Mouse (Mus musculus) CH12F3 (cell line): ENCODE results near the gene Bivm.

Source experiments
- in situ Hi-C: fragments of 300-500 bp; cut with MboI; formaldehyde crosslinking; loops from 2 replicates; pipeline ENCODE4 v1.14.3; 2020; ENCODE audit warnings: low sequenced_read_pairs

The Bivm gene

DNA sequence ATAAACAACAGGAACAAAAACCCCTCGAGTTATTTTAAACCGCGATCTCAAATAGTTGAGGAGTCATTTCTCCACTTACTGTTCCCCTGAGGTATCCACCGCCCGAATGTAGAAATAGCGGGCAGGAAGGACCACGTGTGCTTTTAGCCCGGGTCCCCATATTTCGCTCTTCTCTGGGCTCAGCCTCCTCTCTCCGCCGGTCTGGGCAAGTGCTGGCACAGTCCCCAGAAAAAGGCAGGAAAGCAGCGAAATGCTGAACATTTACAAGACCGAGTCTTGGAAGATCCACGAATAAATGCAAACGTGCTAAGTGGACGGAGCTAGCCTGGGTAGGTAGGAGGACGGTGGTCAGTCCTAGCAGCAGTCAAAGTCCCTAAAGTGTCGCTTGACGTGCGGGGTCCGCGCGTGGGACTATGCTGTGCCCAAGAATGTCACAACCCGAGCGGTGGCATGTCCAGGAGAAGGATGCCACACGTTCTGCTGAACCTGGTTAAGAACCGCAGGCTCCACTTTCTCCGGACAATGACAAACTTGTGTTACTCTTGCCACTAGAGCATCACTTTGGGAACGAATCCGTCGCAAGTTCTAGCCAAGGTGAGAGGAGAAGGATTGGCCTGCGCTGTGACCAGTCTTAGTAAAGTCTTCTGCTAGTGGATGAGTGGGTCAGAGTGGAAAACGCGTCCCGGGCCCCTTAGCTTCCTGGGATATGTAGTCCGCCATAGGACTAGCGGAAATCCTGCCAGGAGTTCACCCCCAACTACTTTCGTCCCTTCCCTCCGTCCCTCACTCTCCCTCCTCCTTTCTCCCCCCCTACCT lies at the start of gene Bivm, which contains the start of gene Kdelc1:
TSS of gene Bivm (plus strand) at position 719 of the 816 bp plus-strand sequence.
TSS of gene Kdelc1 (minus strand) at position 570 of the 816 bp plus-strand sequence.
- in situ Hi-C loops: no loop called here

DNA sequence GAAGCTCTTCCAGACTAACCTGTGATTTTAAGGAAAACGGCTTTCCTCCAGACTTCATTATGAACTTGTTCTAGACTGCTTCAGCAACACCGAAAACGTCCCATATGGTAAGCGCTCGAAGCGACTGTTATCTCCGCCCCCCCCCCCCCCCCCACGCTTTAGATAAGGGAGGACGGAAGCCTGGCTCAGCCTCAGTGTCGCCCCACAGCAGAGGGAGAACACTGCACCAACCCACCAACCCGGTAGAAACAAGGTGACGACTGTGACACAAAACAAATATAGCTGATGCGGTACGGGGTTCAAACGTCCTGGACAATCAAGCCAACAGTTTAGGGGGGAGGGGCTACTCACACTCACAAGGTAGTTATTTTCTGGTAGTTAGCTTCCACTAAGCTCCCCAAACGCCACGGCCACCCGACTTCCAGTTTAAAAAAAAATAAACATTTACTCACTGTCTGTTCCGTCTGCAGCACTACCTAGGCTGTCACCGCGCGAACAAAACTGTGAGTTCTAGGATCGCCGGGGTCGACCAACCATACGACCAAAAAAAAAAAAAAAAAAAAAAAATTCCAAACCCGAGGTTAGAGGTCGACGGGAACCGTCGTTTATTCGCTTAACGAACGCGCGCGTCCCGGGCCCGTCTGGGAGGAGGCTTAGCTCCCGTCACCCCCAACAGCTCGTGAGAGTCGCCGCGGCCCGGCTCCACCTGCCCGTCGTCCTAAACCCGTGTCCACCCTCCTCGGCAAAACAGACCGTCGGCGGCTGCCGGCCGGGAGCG lies 17.1 kb upstream of the Bivm start:
- in situ Hi-C loops: no loop called here

DNA sequence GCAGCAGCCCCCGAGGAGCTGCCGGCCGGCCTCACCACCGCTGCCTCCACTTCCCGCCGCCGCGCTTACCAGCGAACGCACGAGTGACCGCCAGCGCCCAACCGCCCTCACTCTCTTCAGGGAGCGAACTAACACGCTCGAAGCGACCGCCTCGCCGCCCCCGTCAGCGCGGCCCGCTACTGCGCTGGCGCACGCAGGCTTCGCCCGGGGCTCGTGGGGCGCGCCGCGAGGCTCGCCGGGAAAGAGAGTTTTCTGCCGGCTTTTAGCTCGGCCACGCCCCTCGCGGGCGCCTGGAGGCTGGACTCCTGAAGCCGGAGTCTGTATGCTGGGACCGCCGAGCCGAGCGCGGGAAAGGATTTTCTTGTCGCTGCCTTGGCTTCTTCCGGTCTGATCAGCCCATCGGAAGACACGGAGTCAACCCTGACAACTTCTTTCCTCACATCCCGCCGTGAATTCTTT lies 16.5 kb upstream of the Bivm start, which contains the start of gene Tex30:
TSS of gene Tex30 (minus strand) at position 183 of the 459 bp plus-strand sequence.
- in situ Hi-C loops: no loop called here

DNA sequence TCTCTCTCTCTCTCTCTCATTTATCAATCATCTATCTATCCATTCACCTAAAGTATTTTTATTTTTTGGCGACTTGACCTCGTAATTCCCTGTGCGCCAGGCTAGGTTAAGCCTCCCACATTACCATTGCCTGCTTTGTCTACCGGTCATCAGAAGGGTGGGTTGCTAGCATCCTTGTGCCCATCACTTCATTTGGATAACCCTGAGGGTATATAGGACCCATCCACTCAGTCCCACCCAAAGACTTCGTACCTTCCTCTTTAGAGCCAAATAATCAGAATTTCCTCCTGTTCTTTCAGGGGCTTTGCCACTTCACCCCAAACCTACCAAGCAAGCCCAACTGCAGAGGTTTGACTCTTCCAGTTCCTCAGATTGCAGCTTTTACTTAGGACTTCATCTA lies 15.8 kb upstream of the Bivm start:
- in situ Hi-C loops: no loop called here

DNA sequence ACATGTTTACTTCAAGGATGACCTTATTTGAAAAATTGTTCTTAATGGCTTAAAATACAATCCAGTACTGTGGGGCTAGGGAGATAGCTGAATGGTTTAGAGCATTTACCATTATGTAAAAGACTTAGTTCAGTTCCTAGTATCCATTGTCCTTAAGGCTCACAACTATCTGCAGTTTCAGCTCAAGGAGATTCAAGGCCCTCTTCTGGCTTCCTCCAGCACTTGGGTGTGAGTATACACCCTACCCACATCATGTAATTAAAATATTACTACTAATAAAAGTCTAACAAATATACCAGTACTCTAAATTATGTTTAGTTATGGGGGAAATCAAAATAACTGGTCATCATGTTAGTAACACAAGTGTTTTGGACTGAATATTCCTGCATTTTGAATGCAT lies 1.2 kb upstream of the Bivm start:
- in situ Hi-C loops: no loop called here

DNA sequence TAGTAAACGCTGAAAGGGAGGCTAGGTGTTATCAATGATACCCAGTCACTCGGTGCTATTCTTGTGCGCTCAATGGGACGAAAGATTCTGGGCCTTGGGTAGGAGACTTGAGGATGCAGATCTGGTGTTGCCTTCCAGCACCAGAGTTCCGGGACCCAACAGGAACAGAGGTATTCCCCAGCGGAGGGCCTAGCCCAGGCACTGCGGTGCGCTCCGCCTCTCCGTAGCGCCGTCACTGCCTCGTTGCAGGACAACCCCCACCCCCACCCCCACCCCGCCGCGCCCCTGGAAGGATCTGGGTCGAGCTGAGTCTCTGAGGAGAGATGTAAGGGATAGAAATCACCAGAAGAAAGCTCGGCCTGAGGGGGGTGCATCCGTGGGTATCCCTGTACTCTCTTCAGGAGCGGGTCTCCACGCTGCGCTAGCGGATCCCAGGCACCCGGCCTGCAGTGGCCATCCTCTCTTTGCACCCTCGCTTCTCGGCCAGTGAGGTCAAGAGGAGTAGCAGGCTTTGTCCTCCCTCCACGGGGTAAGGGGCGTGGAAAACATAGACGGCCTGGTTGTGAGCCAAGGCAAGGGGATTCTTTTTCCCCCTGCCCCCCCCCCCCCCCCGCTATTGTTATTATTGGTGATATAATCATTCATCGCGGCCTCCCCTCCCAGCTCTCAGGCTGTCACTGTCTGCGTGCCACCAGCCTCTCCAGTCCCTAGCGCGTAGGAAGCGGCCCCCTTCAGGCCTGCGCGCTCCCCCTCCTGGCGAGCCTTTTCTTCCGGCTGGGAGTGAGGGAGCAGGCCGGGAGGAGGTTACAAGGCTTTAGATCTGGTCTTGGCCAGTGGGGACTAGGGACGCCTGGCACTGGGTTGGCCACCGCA lies 680 bp downstream of the Bivm start:
- in situ Hi-C loops: no loop called here

DNA sequence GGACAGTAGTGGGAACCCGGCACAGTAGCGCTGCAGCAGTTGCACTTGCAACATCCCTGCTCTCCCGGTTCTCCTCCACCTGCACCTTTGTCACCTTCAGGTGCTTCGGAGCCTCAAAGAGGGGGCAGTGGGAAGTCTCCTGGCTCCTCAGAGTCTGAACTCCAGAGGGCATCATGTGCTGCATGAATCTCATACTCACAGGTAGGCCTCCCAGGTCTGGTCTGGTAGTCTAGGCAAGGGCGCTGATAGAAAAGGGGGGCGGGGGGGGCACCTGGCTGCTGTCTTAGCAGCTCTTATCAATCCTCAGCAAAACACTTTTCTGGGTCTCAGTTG lies 1.3 kb downstream of the Bivm start:
- in situ Hi-C loops: no loop called here

DNA sequence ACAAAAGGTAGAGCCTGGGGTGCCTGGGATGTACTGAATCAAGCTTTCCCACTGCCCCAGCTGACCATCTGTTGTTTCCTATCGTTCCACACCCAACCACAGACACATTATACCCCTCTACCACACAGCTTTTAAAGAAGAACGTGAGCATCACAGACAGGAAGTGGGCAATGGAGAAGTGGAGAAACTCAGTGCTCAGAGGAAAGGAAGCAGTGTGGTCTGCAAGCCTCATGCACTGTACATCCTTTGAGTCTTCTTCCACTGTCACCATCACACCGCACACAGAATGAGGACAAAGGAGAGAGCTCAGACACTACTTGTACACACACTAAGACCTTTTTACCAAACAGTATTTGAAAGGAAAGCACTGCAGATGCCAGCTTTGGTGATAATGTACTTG lies 3.5 kb downstream of the Bivm start:
- in situ Hi-C loops: no loop called here

DNA sequence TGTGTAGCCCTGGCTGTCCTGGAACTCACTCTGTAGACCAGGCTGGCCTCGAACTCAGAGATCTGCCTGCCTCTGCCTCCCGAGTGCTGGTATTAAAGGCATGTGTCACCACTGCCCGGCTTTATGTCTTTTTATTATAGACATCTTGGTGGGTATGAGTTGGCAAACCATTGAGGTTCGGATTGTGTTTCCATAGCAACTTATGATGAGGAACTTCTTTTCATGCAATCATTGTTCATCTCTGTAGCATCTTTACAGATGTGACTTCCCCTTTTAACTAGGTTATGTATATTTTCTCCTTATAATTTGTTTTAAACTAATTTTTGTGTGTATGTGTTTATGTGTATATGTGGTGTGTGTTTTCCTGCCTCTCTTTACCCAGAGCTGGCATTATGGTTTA lies 6.8 kb downstream of the Bivm start:
- in situ Hi-C loops: no loop called here

DNA sequence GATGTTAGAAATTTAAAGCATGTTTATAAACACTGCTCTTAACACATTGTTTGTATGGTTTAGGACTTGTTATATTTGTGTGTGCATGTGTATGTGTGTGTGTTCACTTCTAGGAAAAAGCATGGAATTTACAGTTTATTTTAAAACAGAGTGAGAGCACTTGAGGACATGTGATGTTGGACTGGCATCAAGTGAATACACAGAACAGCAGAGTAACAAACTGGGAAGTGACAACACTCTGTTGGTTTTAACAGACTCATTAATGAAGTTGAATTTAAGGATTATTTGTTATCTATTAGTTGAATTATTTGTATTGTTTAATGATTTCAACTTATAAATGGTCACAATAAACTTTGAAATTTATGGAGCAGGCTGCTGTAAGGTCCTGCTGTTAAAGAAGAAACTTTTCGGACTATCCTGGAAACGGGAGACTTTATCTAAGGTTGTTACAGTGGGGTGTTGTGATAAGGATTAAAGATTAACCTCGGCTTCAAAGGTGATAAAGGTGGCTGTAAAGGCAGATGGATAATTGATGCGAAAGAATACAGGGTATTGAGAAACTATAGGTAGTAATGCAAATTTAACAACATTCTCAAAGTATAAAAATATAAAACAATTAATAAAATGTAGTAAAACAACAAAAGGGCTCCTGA lies 11.3 kb downstream of the Bivm start:
- in situ Hi-C loops: no loop called here

DNA sequence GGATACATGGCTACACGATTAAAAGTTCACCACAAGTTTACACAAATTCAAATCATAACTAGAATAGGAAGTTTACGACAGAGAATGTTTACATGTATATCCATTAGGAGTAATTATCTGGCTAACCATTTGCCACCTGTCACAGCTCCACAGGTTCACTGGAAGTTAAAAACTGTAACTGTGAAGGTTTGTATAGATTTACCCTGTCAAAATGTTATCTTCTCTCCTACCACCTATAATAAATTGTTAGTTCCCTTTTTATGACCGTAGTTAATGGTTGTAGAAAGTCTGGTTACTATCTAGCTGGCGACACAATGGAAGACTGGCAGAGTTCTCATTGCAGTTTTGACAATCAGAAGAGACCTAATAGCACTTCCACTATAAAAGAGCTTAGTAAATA lies 21.5 kb downstream of the Bivm start:
- in situ Hi-C loops: no loop called here

DNA sequence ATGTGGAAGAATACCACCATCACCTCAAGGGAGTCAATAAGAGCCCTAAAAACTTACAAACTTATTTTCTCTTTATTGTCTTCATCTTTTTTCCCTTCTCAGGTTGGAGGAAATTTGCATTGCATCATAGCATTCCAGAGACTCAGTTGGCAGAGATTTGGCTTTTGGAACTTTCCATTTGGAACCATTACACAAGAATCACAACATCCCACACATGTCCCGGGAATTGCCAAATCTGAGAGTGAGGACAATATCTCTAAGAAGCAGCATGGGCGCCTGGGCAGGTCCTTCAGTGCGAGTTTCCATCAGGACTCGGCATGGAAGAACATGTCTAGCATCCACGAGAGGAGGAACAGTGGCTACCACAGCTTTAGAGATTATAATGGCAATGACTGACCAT lies 24.0 kb downstream of the Bivm start:
- in situ Hi-C loops: no loop called here

DNA sequence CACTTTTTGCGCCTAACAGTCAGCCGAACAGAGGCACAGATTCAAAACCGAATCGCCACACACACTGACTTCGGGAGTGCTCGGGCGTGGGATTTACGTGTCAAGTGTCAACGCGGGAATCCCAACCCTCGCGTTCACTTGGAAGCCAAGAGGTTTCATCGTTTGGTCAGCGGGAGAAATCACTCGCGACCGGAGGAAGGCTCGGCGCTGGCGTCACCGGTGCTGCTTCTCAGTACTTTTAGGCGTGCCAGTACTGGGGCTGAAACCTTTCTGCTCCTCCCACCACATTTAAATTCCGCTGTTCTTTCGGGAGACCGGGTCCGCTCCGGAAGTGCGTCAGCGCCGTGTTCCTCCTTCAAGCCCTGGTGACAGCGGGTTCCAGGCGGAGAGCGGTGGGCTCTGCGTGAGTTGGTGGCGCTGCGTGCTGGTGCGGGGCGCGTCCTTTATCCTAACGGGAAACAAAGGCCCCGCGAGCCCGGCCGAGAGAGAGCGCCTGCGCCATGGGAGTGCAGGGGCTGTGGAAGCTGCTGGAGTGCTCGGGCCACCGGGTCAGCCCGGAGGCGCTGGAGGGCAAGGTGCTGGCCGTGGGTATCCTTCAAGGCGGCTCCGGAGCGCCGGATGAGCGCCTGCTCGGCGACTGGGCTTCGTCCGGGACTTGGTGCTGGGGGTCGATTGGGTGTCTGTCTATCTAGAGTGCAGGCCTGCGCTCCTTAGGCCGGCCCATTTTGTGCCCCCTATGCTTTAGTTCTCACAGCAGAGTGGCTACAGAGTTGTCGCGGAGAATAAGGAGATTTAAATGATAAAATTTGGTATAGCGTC lies 29.0 kb downstream of the Bivm start, which contains the start of gene Ercc5:
TSS of gene Ercc5 (plus strand) at position 182 of the 819 bp plus-strand sequence.
- in situ Hi-C loops: no loop called here

DNA sequence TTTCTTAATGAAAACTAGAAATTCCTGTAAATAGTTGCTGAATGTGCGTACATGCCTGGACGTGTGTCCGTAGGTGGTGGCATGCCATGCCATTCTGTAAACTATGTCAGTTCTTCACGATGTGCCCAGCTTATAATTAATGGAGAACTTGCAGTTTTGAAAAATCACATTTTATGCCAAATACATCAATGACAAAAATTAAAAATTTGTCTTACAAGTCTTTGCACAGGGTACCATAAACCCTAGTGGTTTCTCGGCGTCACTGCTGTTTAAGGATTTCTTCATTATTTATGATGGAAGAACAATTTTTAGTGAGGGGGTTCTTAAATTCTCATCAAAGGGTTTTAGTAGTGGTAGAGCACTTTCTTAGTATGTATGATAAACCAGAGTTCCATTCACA lies 29.9 kb downstream of the Bivm start:
- in situ Hi-C loops: no loop called here

DNA sequence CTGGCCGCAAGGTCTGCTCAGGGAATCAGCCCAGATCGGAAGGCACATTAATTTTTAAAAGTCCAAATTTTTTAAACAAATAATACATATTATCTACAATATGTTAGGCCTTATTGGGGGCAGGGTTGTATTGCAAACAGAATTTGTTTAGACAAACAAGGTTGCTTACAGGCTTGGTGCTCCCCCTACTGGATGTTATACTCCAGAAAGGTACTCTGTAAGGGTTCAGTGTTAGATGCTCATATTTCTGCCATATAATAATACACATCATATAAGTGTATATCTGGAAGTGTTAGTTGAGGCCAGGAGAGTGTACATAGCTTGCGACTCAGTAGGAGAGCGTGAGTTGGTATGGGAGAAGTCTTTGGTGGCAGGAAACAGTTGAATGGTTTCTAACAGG lies 36.5 kb downstream of the Bivm start:
- in situ Hi-C loops: no loop called here

DNA sequence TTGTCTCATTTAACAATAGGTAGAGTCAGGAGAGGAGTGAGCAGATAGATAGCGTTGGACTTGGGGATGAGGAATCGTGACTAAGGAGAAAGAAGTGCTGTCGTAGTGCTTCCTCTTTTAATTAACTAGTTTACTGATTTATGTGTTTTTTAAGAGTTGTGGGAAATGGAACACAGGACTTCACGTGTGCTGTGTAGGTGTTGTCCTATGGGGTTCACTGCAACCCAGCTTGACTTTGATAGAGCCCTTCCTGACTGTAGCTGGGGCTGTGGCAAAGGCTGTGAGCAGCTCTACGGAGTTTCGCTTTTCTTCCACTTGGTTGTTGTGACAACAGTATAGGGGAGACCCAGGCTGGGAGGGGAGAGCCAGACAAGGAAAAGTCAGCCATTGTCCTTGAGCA lies 39.6 kb downstream of the Bivm start:
- in situ Hi-C loops: no loop called here

DNA sequence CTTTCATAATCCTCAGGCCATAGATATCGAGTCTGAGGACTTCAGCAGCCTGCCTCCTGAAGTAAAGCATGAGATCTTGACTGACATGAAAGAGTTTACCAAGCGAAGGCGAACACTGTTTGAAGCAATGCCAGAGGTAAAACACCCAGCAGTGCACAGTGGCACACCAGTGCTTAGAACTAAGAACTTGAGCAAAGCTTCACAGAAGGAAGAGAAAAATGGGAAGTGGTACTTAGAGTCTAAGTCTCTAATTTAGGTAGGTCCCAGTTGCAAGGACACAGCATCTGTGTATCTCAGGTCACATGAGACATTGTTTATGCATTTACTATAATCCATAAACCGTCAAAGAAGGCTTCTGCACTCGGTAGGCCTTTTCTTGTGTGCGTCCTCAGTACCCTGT lies 43.1 kb downstream of the Bivm start:
- in situ Hi-C loops: no loop called here

DNA sequence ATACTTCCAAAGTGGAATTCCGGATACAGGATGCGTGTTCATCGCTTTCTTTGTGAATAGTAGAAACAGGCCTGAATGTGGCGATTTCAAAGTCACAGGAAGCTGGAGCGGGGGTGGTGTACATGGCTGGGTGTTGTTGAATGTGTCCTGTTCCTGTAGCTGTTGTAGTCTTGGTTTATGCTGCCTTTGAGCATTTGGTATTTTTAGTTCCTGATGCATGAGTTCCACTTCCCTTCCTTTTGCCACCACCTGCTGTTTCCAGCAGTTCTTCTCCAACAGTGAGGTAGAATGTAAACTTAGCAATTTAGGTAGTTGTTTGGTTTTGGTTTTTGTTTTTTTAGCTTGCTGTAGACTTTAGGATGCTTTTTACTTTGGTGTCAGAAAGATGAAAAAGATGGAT lies 43.6 kb downstream of the Bivm start:
- in situ Hi-C loops: no loop called here

DNA sequence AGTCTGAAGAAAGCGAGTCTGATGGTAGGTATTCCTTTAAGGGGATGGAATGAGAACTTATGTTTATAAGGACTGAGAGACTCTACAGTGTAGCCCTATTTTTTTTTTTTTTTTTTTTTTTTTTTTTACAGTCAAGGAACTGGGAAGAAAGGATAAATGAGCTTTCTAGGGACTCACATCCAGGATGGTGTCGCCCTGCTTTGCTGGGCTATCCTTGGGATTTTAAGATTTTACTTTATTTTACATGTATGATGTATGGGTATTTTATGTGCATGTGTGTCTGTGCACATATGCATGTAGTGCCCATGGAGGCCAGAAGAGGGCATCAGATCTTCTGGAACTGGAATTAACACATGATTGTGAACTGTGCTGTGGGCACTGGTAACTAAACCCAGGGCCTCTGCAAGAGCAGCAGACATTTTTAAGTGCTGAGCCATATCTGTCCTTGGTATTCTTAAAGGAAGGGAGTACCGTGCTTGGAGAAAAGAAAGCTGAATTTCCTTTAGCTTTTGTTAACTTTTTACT lies 49.2 kb downstream of the Bivm start:
- in situ Hi-C loops: no loop called here

DNA sequence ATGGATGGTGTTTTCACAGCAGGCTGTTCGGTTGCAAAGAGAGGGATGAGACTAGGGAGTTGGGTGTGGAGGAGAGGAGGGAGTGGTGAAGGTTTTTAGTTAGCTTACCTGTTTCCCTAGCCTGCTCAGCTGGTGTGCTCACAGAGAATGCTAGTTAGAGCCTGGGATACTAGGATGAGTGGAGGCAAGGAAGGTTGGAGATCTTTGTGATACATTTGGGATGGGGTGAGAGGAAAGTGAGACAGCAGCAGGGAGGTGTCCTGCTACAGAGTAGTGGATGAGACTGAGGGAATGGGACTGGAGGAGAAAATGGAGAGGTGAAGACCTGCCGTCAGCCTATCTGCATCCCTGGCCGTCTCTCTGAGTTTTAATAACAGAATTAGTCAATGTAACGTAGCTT lies 53.9 kb downstream of the Bivm start:
- in situ Hi-C loops: no loop called here
